Mouse (Mus musculus) liver, adult 2 months (tissue): ENCODE data around the gene Hacd3.

Source experiments
- CTCF ChIP-seq: fragments of 200-500 bp; IDR thresholded peaks from 2 replicates; pipeline ENCODE4 v1.5.1; 2011; ENCODE audit warnings: low read depth, low read length, control low read depth
- POLR2A ChIP-seq: fragments of 200-500 bp; IDR thresholded peaks from 2 replicates; pipeline ENCODE4 v1.6.1; 2011; ENCODE audit warnings: low read length, control low read depth; ENCODE audit not compliant: insufficient read depth; ENCODE audit errors: extremely low read depth

DNA sequence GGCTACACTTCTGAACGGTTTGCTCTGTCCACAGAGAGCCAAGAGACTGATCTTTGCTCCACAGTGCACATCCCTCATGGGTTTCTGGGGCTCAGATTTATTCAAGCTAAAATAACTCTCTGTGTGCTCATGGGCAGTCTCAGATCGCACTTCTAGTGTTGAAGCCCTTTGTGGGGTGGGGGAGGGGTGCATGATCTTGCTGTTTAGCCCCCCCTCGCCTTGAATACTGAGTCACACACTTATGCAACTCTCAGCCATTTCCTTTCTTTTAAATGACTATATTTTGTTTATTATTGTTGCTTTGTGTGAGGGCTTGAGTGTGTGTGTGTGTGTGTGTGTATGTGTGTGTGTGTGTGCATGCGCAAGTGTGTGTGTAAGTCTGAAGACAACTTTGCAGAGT is 82.2 kb downstream of the Hacd3 start:
- TF ChIP-seq CTCF (no peak), POLR2A (no peak)
